Mouse (Mus musculus): ENCODE results near the gene Mrpl35.

GRCm38 (mm10) chr6:71778016-71778415, 48.8 kb downstream of the Mrpl35 start:
- TF ChIP-seq CTCF (IDR thresholded peaks at IDR 0.05; ENCODE audit: borderline replicate concordance, control insufficient read depth, extremely low read depth, insufficient read depth, low read length, poor library complexity) (no peak), POLR2A (IDR thresholded peaks at IDR 0.05; ENCODE audit: control insufficient read depth, extremely low read depth, insufficient read depth, low read length, poor library complexity) (no peak)
